Mouse (Mus musculus) midbrain, embryonic 10.5 days (tissue): ENCODE measurements around the gene Mymx. TPM values are rescaled to one million over a fixed set of nuclear protein-coding genes. Genes with fewer than 3 reads are reported as not detected.

ENCODE experiments used
- DNase-seq: peaks from one replicate; pipeline ENCODE4 v3.0.0-alpha.2; 2017; ENCODE audit warnings: low spot score
- H3K27ac ChIP-seq: fragments of 300-500 bp; sonication (generic); replicated peaks from 2 replicates; pipeline ENCODE4 v1.5.1; 2016; ENCODE audit warnings: mild to moderate bottlenecking
- H3K27me3 ChIP-seq: fragments of 300-500 bp; sonication (generic); 2 replicates; pipeline ENCODE4 v1.6.1; 2016; ENCODE audit warnings: low read depth, mild to moderate bottlenecking; ENCODE audit not compliant: poor library complexity, severe bottlenecking
- H3K36me3 ChIP-seq: fragments of 300-500 bp; sonication (generic); 2 replicates; pipeline ENCODE4 v1.6.1; 2016; ENCODE audit warnings: mild to moderate bottlenecking, moderate library complexity
- H3K4me1 ChIP-seq: fragments of 300-500 bp; sonication (generic); 2 replicates; pipeline ENCODE4 v1.6.1; 2016
- H3K4me3 ChIP-seq: fragments of 300-500 bp; sonication (generic); 2 replicates; pipeline ENCODE4 v1.5.1; 2016; ENCODE audit warnings: mild to moderate bottlenecking, moderate library complexity
- H3K9me3 ChIP-seq: fragments of 300-500 bp; sonication (generic); replicated peaks from 2 replicates; pipeline ENCODE4 v1.6.1; 2016; ENCODE audit warnings: mild to moderate bottlenecking
- WGBS: fragments of 180-500 bp; shearing (Covaris S2); methylation state at CpG from one replicate; pipeline ENCODE4 v1.1.7; 2016; 5-methylcytosine and 5-hydroxymethylcytosine counted together
- polyA plus RNA-seq: library from polyadenylated mRNA; unstranded; fragments of >200 nt; fragmentation: Nextera tagmentation; extraction: Ambion mirVana; gene quantifications from 2 replicates; pipeline ENCODE4 v1.2.1, GENCODE M21; 2016

The Mymx gene
- polyA plus RNA-seq, 1 experiment from 2014 or later = 0.39 TPM

GRCm38 (mm10) chr17:45582715-45583355 is 19.1 kb downstream of the Mymx start:
- peaks cover 8% of the 10 kb centered on the region; the same call in 1 of the 2 replicates for H3K9me3 ChIP-seq
- no peak for DNase-seq

DNA sequence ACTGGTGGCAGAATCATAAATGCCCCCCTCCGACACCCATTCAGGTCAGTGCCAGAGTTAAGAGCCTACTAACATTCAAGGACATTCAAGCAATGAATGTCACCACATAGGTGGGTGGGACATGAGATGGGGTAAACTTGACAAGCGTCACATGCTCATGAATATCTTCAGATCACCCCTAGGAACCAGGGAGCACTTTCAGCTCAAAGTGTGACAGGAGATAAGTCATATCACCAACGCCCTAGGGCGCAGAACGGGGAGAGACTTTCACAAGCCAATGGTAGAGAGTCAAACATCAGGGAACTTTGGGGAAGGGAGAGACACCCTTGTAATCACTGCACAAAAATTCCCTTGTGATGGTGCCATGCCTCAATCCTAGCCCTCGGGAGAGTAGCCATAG is 19.7 kb downstream of the Mymx start:
- H3K4me1 ChIP-seq = peaks cover 31% of the 10 kb centered on the region
- H3K27me3 ChIP-seq = no peaks in the 10 kb centered on the region
- peaks cover 15% of the 10 kb centered on the region for H3K36me3 ChIP-seq
- WGBS = 92% methylated on average over 6 of the region's 6 CpGs
- DNase-seq = no peak
- no peak overlapping the region for H3K27ac ChIP-seq
- H3K9me3 ChIP-seq = peaks cover 8% of the 10 kb centered on the region; the same call in 1 of the 2 replicates
- H3K4me3 ChIP-seq = no peak overlapping the region

More at GRCm38 (mm10) chr17:45582715-45583355, 19.1 kb downstream of the Mymx start:
- Histone ChIP-seq H3K4me1 (peaks cover 31% of the 10 kb centered on the region), H3K27ac (no peak overlapping the region), H3K27me3 (no peaks in the 10 kb centered on the region), H3K4me3 (no peak overlapping the region), H3K36me3 (peaks cover 19% of the 10 kb centered on the region)
- WGBS = 67% methylated on average over 6 of the region's 6 CpGs

GRCm38 (mm10) chr17:45581567-45581983 is 20.3 kb downstream of the Mymx start:
- Histone ChIP-seq H3K27me3 (no peaks in the 10 kb centered on the region), H3K4me1 (peaks cover 31% of the 10 kb centered on the region), H3K27ac (no peak overlapping the region), H3K4me3 (no peak overlapping the region), H3K9me3 (peaks cover 3% of the 10 kb centered on the region; the same call in 1 of the 2 replicates), H3K36me3 (peaks cover 8% of the 10 kb centered on the region)
- WGBS = 25% methylated on average over 2 of the region's 2 CpGs
- DNase-seq = peak; percentile 63

DNA sequence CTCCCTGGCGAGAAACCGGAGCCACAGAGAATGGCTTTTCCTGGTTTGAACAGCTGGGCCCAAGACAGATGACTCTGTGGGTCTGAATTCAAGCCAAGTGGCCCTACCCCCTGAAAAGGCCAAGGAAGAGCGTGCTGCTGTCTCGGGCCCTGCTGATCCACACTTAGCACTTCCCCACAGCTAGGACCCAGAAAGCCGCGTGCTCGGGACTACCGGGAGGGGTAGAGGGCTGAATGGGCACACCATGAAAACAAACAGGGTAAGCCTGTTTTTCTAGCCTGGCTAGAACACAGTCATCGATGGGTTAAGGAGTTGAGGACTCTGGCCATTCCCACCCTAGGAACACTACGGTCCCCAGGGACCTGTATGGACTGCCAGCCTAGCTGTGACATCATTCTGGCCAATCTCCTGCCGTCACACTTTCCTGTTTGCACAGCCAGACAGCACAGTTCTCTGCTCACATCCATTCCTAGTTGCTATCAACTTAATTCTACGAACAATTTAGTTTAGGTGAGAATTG is 20.9 kb downstream of the Mymx start:
- H3K4me3 ChIP-seq = no peak overlapping the region
- H3K4me1 ChIP-seq = peaks cover 28% of the 10 kb centered on the region
- no peaks in the 10 kb centered on the region for H3K9me3 ChIP-seq
- H3K27ac ChIP-seq = no peak overlapping the region; the same call in 1 of the 2 replicates
- 51% methylated on average over 12 of the region's 12 CpGs for WGBS
- no peaks in the 10 kb centered on the region for H3K27me3 ChIP-seq
- peaks cover 3% of the 10 kb centered on the region; the same call in 1 of the 2 replicates for H3K36me3 ChIP-seq
- no peak for DNase-seq

DNA sequence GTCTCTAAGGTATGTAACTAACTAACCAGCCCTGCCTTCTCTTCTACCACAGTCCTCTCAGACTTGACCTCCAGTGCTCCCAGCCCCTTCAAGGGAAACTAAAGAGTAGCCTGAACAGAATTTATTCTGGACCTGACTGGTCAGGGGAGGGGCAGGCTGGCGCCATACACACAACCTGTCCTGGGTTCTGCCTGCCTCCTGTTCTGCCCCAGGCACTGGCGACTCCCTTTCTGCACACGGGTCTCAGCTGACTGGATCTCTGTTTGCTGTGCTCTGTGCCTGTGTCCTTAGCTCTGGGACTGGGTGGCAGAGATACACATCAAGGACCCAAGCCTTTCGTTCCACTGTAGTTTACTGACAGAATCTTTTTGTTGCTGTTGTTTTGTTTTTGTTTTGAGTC is 22.3 kb downstream of the Mymx start:
- H3K27me3 ChIP-seq = no peaks in the 10 kb centered on the region
- no peaks in the 10 kb centered on the region for H3K36me3 ChIP-seq
- H3K27ac ChIP-seq = no peak overlapping the region
- no peak for DNase-seq
- no peak overlapping the region for H3K4me3 ChIP-seq
- H3K9me3 ChIP-seq = no peaks in the 10 kb centered on the region
- 91% methylated on average over 4 of the region's 4 CpGs for WGBS
- H3K4me1 ChIP-seq = peaks cover 21% of the 10 kb centered on the region

DNA sequence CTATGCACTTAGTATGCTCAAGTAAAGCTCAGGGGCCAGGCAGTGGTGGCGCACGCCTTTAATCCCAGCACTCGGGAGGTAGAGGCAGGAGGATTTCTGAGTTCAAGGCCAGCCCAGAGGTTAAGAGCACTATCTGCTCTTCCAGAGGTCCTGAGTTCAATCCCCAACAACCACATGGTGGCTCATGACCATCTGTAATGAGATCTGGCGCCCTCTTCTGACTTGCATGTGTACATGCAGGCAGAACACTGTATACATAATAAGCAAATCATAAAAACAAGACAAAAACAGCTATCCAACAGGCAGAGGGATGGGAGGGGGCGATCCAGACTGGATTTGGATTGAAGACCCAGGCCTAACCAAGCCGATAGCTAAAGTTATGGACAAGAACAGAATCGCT is 23.1 kb downstream of the Mymx start:
- DNase-seq = no peak
- WGBS = 69% methylated on average over 7 of the region's 7 CpGs
- Histone ChIP-seq H3K9me3 (no peaks in the 10 kb centered on the region), H3K4me1 (peaks cover 21% of the 10 kb centered on the region), H3K4me3 (no peak overlapping the region), H3K27me3 (no peaks in the 10 kb centered on the region), H3K36me3 (no peaks in the 10 kb centered on the region), H3K27ac (no peak overlapping the region)

GRCm38 (mm10) chr17:45578242-45578641 is 23.7 kb downstream of the Mymx start:
- Histone ChIP-seq H3K27ac (no peak overlapping the region), H3K4me1 (peaks cover 25% of the 10 kb centered on the region), H3K27me3 (no peaks in the 10 kb centered on the region), H3K4me3 (no peak overlapping the region), H3K9me3 (no peaks in the 10 kb centered on the region), H3K36me3 (no peaks in the 10 kb centered on the region)
- DNase-seq = no peak
- 67% methylated on average over 5 of the region's 5 CpGs for WGBS

GRCm38 (mm10) chr17:45575123-45575897 is 26.6 kb downstream of the Mymx start:
- no peak for DNase-seq

GRCm38 (mm10) chr17:45574129-45574761 is 27.7 kb downstream of the Mymx start:
- Histone ChIP-seq H3K4me1 (peaks cover 47% of the 10 kb centered on the region), H3K4me3 (peak overlapping the region; percentile 92), H3K36me3 (peaks cover 31% of the 10 kb centered on the region), H3K9me3 (no peaks in the 10 kb centered on the region), H3K27me3 (no peaks in the 10 kb centered on the region), H3K27ac (peak overlapping the region; percentile 98)
- WGBS = 3% methylated on average over 17 of the region's 17 CpGs
- DNase-seq = peak; percentile 69

More at GRCm38 (mm10) chr17:45575123-45575897, 26.6 kb downstream of the Mymx start:
- peak overlapping the region; percentile 92; the same call in 1 of the 2 replicates for H3K4me3 ChIP-seq
- H3K27me3 ChIP-seq = no peaks in the 10 kb centered on the region
- WGBS = 87% methylated on average over 8 of the region's 8 CpGs
- H3K9me3 ChIP-seq = no peaks in the 10 kb centered on the region
- H3K27ac ChIP-seq = peak overlapping the region; percentile 98
- H3K4me1 ChIP-seq = peaks cover 39% of the 10 kb centered on the region
- H3K36me3 ChIP-seq = peaks cover 20% of the 10 kb centered on the region

DNA sequence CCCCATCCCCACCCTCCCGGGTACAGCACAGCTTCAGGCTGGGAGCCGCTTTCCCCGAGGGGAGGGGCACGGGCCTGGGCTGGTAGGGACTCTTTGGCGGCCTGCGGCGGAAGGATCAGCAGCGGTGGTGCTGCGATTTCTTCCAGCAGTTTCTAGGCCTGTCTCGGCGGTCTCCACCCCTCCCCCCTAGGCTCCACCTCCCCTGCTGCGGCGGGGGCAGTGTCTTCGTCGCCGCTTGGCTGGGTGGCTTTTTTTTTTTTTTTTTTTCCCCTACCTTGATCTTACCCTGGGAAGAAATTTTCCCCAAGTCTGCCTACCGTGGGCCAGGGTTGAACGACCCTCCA is 28.1 kb downstream of the Mymx start:
- peak; percentile 95 for DNase-seq
- no peaks in the 10 kb centered on the region for H3K9me3 ChIP-seq
- peak overlapping the region; percentile 92 for H3K4me3 ChIP-seq
- H3K27me3 ChIP-seq = no peaks in the 10 kb centered on the region
- peak overlapping the region; percentile 98 for H3K27ac ChIP-seq
- peaks cover 51% of the 10 kb centered on the region for H3K4me1 ChIP-seq
- 0% methylated on average over 17 of the region's 18 CpGs for WGBS
- H3K36me3 ChIP-seq = peaks cover 36% of the 10 kb centered on the region

DNA sequence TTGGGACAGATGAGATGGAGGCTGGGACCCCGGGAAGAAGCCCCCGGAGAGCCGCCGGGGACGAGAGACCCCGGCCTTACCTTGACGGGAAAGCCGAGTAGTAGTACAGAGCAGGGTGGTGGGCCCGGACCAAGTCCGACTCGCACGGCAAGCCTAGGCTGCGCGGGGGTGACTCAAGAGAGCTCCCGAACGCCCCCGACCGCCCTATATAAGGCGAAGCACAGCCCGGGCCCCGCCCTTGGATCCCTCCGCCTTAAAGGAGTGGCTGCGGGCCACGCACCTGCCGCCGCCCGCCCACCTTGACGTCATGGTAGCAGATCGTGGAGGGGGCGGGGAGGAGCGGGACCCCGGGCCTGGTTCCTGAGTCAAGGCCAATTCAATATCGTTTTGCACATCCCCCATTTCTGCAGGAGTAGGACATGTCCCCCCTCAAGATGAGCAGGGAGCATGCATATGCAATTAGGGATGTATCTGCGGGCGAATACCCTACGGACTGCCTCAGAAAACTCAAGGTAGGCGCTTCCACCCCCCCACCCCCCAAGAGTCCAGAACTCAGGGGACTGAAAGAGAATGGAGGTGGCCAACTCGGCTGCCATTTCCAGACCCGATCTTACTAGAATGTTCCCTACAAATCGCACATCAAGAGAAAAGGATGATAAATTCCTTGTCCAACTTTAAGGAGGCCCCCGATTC is 28.7 kb downstream of the Mymx start, which contains the start of gene Hsp90ab1:
Gene Hsp90ab1, minus strand, starts transcription at position 185 of the 693 bp plus-strand sequence.
- H3K9me3 ChIP-seq = no peaks in the 10 kb centered on the region
- peak within 1 kb of the TSS; percentile 92 for H3K4me3 ChIP-seq
- 0% methylated on average over 41 of the region's 41 CpGs for WGBS
- peak within 1 kb of the TSS; percentile 98 for H3K27ac ChIP-seq
- H3K4me1 ChIP-seq = peaks cover 53% of the 10 kb centered on the region
- peak; percentile 99 for DNase-seq
- no peaks in the 10 kb centered on the region for H3K27me3 ChIP-seq
- H3K36me3 ChIP-seq = peaks cover 41% of the 10 kb centered on the region
